Mouse (Mus musculus) adrenal gland, adult 8-10 months (tissue): ENCODE results near the gene Nudt9. TPM values are rescaled to one million over a fixed set of nuclear protein-coding genes. Genes with fewer than 3 reads are reported as not detected.

ENCODE experiments used
- DNase-seq: peaks from one replicate; pipeline ENCODE4 v3.0.0; 2022
- total RNA-seq, 4 experiments: library from RNA; stranded (reverse); gene quantifications; 2 replicates each; pipeline ENCODE4 v1.2.4; 2022

Gene Nudt9
- total RNA-seq, 4 experiments from 2014 or later, result 50.5 to 60.0 (median 58.2) TPM

DNA sequence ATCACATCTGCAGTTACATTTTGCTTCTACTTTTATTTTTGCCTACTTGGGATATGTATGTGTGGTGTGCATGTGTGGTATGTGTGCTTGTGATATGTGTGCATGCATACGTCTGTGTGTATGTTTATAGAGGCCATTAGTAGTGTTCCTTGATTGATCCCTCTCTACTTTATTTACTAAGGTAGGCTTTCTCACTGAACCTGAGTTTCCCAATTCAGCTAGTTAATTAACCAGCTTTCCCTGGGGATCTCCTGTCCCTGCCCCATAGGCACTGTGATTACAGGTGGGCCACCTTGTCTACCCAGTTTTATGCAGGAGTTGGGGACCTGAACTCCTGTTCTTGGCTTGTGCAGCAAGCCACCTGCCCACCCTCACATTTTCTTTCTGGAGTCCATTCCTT, 9.4 kb upstream of the Nudt9 start:
- DNase-seq, result no peak

- peak; percentile 21 for DNase-seq
These were observed 6.8 kb upstream of the Nudt9 start for GRCm38 (mm10) chr5:104039154-104039932.

GRCm38 (mm10) chr5:104042906-104043305, 3.2 kb upstream of the Nudt9 start:
- DNase-seq, result no peak

DNA sequence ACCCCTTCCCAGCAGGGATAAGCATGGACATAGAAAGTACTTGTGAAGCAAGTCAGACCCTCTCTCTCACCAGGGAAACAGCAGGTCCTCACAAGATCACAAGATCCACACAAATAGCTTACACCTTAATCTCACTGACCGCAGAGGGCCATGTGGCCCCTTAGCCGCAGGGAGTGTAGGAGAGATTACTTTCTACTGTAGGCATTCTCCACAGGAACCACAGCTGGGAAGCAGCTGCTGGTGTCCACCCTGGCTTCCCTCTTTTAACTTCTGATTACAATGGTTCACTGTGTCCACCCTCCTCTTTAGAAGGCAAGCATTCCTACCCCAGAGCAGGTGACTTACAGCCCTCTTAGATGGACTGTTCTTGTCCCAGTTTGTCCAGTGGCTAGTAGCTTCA, 2.4 kb upstream of the Nudt9 start:
- DNase-seq, result no peak

DNA sequence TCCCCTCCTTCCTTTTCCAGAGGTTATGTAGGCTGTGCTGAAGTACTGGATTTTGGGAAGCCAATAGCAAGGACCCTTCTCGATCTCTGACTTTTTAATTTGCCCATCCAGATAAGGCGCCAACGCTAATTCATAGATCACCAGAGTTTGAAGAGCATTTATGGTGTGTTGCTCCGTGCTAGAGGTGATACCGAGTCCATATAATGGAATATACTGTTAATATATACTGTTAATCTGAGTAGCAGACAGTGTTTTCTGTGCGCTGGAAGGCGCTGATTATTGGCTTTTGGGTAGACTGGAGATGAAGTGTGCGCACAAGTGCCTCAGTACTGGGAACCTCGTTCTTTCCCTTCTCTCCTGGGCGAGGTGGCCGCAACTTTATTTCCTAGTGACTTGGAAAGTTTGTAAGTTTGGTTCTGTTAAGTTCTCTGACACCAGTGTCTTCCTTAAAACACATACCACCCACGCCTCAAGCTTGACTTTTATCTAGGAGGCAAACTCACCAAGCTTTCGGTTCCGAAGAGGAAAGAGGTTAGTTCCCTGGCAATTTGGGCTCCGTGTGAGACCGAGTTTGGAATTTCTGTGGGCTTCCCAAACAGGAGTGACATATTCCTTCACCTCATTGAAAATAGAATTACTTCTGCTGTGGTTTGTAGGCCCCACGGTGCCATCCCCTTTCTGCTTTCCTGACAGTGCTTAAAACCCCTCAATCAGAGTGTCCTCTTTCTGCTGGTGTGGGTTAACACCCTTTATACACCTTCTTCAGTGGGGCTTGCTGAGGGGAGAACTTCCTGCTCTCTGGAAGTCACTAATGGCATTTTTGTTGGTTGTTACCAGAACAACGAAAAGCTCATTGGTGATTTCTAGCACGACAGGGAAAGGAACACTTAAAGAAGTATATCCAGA, 1.3 kb downstream of the Nudt9 start:
- DNase-seq, result no peak

DNA sequence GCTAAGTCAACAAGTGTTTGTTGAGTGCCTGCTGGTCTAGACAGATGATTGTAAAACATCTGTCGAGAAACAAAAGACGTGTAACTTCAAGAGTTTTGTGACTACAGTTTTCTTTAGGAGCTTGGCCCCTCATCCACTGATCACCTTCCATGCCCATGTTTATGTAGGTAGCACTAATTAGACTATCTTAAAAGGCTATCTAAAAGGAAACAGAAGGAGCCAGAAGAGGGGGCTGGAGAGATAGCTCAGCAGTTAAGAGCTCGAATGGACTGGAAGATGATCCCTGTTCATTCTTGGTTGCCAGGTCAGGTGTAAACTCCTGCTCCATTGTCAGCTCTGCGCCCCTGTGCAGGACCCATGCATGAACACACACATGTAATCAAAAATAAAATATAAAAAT, 2.0 kb downstream of the Nudt9 start:
- no peak for DNase-seq

- DNase-seq, result no peak
These were observed 6.8 kb downstream of the Nudt9 start for GRCm38 (mm10) chr5:104052956-104053355.

GRCm38 (mm10) chr5:104054938-104055337, 8.8 kb downstream of the Nudt9 start:
- DNase-seq, result no peak

DNA sequence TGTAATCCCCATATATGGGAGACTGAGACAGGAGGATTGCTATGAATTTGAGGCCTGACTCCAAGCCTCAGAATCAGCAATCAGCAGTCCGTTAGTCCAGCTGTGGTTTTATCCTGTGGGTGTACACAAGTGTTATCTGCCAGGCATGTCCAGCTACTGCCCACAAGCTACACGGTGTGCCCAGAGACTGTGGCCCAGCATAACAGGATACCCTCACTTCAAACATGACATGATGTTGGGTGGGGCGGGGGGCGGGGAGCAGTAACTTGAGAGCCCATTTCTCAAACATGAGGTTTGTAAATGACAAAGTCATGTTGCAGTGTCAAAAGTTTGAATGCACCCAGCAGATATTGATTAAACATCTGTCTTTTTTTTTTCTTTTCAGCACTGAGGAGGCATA, 9.7 kb downstream of the Nudt9 start:
- no peak for DNase-seq

- no peak for DNase-seq
These were observed 10.2 kb downstream of the Nudt9 start for GRCm38 (mm10) chr5:104056295-104056694.

DNA sequence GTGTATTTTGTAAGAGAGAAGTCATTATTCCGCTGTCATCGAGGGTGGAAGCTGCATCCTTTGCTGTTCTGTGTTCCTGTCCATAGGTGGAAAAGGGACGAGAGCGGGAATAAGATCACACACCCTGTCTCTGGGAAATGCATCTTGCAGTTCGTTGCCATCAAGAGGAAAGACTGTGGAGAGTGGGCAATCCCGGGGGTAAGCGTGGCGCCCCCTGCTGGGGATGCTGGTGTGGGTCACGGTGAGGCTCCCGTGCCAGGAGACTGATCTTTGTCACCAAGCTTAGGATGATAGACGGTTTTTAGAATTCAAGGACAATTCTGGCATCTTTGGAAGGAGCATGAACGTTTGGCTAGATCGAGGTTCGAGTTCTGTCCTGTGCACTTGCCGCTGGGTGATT, 11.9 kb downstream of the Nudt9 start:
- no peak for DNase-seq

DNA sequence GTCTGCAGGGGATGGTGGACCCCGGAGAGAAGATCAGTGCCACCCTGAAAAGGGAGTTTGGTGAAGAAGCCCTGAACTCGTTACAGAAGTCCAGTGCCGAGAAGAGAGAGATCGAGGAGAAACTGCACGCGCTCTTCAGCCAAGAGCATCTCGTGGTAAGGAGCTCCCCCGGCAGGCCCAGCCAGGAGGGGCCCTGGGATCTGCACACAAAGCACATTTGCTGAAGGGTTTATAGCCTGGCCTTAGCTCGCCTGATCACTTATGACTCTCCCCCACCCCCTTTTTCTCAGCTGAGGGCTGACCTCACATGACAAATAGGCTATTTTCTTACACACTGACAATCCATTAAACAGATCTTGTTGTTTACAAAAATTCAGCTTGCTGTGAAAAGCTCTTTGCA, 13.5 kb downstream of the Nudt9 start:
- no peak for DNase-seq

- DNase-seq, result no peak
These were observed 14.3 kb downstream of the Nudt9 start for GRCm38 (mm10) chr5:104060429-104060828.

DNA sequence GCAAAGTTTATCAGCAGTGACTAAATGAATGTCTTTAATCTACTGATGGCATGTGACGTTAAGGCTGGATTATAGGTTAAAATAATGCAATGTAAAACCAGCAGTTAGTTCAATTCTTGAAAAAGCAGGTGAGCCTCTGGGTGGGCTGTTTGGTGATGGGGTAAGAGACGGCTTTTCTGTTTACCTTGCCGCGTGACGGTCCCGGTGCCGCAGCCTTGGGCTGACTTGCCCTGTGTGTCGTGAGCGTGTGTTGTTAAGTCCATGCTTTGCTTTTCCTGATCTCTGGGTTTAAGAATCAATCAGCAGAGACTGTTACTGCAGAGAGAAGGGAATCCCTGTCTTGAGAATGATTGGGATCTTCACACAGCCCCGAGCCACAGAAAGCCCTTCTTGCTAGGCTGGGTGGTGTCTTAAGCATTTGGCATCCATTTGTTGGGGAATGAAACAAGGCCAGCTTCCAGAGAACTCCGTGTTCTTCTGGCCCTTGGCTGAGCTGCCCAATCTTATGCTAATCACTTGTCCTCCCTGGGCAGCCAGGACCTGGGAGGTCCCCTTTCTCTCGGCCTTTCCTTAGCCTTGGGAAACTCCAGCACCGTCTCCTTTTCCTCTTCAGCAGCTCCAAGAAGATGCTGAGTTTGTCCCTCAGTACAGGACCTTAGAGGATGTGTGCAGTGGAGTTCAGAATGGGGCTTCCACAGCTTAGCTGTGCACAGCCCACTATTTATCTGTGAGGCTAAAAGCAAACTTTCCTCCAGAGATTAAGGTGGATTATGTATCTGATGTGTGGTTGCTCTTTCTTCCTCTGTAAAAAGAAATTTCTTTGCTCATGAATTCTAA, 16.0 kb downstream of the Nudt9 start:
- no peak for DNase-seq

- DNase-seq, result no peak
These were observed 16.9 kb downstream of the Nudt9 start for GRCm38 (mm10) chr5:104062773-104063551.

DNA sequence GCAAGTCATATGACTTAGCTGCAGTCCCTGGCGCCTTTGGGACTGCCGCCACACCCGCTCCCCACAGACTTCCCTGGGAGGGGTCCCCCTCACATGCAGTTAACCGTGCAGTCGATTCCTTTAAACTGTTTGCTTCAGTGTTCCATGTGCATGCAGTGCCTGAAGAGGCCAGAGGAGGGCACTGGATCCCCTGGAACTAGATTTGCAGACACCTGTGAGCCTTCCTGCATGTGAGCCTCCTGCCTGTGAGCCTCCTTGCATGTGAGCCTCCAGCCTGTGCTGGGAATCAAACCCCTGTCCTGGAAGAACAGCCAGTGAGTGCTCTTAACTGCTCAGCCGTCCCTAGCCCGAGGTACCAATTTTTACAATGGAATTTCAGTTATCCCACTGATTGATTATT, 22.6 kb downstream of the Nudt9 start:
- DNase-seq, result no peak

DNA sequence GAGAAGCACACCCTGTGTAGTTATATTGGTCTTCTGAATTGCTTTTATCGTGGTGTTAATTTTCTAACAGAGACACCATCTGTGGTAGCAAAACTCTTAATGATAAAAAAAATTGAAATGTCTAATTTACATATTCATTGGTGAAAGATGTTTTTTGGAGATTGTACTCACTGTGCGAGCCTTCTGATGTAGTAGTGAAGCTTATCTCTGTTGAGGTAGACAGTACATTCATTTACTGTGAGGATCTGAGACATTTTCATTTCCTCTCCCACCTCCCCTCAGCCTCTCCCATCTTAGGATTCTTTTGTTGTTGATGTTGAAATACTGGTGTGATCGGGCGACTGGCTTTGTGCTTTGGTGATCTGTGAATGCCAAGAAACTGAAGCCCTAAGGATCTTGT, 24.9 kb downstream of the Nudt9 start:
- no peak for DNase-seq

GRCm38 (mm10) chr5:104072272-104072886, 26.3 kb downstream of the Nudt9 start:
- DNase-seq, result no peak

DNA sequence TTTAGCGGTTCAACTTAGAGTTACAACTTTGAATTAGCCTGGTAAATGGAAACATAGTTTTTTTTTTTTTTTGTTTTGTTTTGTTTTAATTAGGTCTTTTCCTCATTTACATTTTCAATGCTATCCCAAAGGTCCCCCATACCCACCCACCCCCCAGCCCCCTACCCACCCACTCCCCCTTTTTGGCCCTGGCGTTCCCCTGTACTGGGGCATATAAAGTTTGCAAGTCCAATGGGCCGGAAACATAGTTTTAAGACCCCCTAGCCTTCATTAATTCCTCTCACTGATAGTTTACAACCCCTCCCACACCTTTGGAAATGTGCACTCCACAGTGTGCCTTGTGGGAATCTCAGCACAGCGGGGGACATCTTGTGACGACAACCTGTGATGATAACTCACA, 27.5 kb downstream of the Nudt9 start:
- DNase-seq, result no peak

DNA sequence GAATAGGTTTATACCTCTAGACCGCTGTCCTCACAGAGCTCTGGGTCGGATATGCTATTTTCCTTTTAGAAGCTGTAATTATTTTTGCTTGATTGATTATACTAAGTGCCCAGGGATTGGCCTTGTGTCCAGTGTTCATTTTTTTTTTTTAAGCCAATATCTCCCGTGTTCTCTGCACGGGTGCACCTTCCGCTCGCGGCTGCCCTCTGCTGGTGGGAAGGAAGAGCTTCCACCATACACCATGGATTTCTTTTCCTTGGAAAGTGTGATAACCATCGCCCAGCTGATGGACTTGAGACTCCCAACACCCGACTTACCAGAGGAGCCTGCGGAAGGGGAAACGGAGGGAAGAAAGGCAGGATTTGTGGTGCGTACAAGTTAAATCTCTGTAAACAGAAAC, 28.3 kb downstream of the Nudt9 start:
- DNase-seq, result no peak

DNA sequence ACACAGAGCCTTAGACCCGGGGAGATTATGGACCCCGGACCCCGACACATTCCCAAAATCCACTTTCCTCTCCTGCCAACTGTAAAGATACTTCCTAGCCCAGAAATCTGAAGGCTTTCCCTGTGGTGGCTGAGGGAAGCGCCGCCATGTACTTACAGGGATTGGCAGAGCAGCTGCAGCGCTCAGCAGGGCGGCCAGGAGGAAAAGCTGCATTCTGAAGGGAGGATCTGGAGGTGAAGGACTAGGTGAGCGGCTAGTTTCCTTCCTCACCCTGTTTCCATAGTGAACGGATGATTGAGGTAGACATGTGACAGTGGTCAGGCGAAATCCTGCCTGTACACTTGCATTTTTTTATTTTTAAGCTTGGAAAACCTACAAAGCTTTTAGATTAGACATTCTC, 30.3 kb downstream of the Nudt9 start:
- no peak for DNase-seq

GRCm38 (mm10) chr5:104077508-104077907, 31.4 kb downstream of the Nudt9 start, which contains the start of gene Gm17660:
Gene Gm17660 (minus strand): TSS chr5:104077608.
- DNase-seq, result no peak
